Mouse (Mus musculus) ZHBTc4 (cell line): ENCODE measurements around the gene Chst8.

ENCODE experiments used
- DNase-seq: peaks from one replicate; pipeline ENCODE4 v3.0.0-alpha.2; 2011; ENCODE audit warnings: low read depth, low spot score

The Chst8 gene

DNA sequence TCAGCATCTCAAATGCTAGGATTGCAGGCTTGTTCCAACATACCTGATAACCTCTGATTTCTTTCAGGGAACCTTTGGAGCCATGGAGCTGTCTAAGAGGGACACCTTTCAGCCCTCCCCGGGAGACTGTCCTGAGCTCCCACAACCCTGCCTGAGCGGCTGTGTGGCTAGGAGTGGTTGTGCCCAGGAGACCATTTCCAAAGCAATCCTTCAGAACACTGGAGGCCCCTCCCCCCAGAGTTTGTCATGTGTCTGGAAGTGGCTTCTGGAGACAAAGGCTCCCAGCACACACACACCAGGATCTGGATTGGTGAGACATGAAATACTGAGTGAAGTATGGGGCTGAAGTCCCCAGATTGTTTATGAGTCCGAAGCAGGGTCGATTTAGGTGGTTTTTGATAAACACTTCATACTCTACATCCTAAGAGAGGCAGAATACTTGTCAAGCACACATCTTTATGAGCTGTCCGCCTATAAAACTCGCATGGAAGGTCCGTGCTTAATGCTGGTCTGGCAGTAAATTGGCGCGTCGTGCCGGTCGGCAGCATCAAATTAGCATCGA lies 12.5 kb downstream of the Chst8 start:
- DNase-seq, result peak; percentile 74

DNA sequence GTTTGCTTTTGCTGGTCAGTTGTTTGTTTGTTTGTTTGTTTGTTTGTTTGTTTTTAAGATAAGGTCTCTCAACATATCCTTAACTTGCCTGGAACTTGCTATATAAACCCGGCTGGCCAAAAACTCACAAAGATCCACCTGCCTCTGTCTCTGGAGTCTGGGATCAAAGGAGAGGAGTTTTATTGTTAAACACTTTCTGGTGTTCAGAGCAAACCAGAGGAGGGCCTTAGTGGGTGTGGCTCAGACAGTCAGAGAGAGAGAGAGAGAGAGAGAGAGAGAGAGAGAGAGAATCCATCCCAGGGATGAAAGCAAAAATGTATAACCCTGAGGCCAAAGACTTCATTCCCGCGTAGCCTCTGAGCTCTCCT lies 13.1 kb downstream of the Chst8 start:
- DNase-seq, result peak; percentile 50

DNA sequence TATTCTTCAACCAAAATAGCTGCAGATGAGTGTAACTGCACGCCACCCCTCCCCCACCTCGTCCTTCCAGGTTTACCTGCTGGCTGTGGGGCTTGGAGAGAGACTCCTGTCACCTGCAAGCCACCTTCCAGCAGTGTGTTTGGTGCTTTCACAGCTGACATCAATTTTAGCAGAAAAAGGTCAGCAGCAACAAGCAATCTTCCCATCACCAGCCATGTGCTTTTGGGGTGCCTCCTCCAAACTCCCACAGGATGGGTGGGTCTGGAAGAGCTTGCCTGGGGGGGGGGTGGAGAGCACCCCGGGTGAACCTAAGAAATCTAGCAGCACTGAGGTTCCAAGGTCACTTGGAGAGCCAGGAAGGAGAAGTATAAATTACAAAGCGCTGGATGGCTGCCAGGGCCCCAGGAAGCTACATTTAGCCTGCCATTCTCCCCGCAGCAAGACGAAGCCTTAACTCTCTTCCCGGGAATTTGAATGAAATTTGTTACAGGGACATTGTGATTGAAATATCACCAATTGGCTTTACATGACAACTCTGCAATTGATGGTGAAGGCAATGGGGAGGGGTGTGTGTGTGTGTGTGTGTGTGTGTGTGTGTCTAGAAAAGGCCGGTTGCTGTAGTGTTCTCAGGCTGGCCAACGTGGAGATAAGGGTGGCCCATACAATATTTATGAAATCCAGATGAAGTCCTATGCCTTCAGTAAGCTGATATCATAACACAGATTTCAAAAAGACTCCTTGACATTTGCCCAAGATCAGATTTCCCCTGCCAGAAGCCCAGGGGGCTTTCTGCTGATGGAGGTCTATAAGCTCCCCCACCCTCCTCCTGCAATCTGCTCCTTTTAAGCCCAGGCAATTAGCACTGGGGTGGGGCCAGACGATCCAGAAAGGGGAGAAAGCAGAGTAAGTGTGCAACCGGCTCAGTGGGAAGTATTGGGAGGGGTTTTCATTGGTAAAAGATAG lies 13.8 kb downstream of the Chst8 start:
- DNase-seq, result peak; percentile 80

DNA sequence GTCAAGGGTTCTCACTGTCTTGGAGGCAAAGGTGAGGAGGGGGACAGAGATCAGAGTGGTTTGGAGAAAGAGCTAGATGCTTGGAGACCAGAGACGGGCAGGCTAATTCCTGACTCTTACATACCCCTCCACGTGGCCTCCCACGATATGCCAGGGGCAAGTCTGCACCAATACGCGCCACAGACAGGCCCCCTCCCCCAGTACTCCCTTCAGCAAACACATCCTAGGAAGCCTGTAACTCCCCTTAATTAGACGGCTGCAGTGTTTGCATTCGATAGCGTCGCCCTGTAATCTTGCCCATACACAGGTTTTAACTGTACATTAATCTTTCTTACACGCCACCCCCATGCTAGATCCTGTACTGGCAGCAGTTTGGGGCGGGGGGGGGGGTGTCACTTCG lies 14.5 kb downstream of the Chst8 start:
- DNase-seq, result peak; percentile 29

DNA sequence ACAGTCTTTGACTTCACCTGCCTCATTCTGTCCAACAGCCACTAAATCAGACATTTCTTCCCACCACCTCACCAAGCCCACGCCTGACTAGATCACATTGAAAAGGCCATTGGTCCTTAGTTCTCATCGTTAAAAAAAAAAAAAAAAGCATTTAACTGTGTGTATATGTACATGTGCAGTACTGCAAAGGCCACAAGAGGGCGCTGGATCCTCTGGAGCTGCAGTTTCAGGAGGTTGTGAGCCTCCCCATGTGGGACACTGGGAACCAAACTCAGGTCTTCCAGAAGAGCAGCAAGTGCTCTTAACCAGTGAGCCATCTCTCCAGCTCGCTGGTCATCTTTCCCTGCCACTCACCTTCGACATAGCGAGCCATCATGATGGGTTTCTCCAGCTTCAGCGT lies 22.1 kb downstream of the Chst8 start:
- DNase-seq, result peak; percentile 63

DNA sequence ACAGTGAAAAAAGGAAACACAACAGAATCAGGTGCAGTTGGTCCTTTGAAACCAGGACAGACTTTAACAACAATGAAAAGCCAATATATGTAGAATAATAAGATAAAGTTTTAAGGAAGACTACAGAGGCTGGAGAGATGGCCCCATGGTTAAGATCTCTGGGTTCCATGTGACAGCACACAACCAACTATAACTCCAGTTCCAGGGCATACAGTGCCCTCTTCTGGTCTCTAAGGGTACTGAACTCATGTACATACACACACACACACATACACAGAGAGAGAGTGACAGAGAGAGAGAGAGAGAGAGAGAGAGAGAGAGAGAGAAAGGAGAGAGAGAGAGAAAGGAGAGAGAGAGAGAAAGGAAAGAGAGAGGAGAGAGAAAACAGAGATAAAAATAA lies 25.3 kb downstream of the Chst8 start:
- peak; percentile 63 for DNase-seq

DNA sequence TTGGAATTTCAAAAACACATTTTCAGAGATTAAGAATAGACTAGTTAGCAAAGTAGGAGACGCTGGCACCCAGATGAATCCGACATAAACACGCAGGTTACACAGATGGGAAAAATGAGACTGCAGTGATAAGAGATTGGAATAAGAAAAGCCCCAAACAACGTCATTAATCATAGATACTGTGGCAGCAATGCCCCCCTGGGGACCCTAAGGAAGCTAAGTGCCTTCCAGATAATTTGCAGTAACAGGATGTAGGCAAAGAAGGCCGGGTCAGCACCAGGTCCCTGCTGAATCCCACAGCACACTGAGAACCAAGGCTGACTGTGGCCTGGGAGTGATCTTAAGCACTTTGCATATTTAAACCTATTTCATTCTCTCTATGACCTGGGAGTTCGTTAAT lies 27.5 kb downstream of the Chst8 start:
- no peak for DNase-seq

DNA sequence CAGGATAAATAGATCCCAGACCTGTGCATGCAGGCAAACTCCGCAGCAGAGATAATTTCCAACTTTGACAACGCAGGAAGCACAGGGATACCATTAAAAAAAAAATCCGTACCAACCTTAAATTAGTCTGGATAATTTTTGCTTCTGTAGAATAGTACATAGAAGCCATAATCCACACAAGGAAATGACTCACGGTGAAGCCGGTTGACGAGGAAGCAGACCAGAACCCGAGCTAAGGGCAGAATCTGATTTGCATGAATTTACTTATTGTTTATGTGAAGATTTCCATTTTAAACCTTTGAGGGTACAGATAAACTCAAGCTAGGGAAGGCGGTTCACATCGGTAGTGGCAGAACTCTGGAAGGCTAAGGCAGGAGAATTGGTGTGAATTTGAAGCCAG lies 28.0 kb downstream of the Chst8 start:
- no peak for DNase-seq

DNA sequence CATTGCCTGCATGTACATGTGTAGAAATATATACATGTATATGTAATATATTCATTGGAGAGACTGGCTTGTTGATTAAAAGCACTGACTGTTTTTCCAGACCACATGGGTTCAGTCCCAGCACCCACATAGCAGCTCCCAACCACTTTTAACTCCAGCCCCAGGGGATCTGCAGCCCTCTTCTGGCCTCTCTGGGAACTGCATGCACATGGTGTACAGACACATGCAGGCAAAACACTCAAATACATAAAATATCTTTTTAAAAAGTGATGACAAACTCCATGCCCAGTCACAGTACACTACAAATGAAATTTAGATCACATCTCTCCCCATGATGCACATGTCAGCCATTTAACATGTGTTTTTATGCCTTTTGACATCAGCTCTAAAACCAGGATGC lies 30.5 kb downstream of the Chst8 start:
- peak; percentile 67 for DNase-seq

DNA sequence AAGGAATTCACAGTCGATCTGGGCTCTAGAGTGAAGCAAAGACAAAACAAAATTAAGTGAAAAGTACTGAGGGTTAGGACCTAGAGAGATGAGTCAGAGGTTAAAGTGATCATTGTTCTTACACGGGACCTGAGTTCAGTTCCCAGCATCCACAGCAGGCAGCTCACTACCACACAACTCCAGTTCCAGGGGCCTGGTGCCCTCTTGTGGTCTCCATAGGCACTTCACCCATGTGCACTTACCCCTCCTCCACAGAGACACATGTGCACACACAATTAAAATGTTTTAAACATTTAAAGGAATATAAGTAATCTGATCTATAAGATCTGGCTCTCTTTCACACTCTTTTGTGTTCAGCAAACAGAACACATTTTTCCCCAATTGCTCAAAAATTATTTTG lies 31.3 kb downstream of the Chst8 start:
- DNase-seq, result peak; percentile 51

DNA sequence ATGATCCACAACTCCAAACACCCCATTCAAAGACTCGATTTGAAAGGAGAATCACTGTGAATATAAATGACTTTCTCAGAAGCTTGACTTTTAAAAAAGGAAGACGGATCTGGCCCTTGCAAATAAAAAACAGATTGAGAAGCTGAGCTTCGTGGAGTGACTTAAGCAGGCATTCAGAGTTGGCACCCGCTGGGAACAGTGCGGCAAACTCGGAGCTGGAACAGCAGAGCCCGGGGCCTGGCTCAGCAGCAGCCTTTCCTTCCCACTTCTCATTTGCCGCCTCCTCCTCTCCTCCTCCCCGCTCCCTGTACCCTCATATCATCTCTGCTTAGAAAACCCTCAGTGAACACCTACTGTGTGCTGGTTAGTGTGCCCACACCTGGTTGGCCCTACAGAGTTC lies 34.1 kb downstream of the Chst8 start:
- no peak for DNase-seq

DNA sequence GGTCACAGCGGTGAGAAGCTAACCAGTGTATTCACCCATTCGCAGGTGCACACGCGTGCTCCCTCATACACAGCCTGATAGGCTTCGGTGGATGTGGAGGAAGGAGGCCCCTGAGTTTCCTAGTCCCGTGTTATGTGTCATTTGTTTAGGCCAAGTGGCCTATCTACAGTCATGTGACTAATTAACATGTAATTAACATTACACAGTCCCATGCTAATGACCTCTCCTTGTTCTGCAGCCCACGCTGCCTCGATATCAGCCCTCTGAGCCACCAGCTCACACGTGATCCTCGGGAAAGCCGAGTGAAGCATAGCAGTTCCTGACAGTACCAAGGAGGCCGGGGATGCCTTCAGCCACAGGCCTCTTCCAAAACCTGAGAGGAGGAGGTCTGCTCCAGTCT lies 36.9 kb downstream of the Chst8 start:
- peak; percentile 78 for DNase-seq

DNA sequence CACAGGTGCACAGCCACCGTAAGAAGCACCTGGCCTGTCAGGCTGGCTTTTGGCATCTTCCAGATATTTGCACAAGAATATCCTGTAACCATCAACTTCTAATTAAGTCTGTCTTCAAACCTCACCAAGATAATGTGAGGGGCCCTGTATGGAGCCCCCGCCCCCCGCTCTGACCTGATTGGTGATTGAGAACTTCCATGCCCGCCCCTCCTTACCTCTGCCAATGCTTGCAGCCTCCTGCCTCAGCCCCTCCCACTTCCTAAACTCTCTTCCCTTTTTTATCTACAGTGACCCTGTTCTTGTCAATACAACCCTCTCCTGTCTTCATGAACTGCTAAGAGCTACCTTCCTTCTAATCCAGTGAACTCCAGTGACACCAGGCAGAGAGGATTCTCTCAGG lies 37.6 kb downstream of the Chst8 start:
- peak; percentile 78 for DNase-seq

DNA sequence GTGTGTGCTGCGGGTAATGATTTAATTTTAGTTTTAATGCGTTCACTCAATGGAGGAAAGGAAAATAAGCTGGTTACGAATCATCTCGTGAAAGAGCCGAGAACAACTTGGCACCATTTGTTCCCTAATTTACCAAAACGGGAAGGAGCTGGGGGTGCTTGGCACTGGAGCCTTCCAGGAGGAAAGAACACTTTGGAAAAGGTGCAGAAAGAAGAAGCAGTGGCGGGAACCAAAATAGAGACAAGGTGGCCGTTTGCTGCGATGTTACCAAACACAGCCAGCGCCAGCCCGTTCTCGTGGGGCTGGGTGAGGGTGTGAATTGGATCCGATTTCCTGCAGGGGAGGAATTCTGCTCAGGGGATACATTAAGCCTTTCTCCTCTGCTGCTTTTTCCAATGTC lies 38.5 kb downstream of the Chst8 start:
- DNase-seq, result no peak

DNA sequence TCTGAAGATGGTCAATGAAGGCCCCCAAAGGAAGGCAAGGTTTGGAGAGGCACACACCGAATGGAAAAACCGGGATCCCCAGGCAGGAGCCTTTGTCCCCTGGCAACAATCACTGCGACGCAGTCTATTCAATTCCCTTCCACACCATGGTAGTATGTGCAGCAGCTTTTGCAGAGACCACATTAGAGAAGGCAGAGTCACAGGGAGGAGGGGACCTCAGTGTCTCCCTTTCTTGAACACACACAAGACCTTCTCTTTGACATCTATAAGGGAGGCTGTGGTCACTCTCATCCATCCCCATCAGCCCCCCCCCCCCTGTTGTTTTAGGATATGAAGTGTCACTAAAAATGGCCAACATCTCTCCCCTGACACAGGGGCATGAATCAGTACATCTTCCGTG lies 39.2 kb downstream of the Chst8 start:
- DNase-seq, result no peak

DNA sequence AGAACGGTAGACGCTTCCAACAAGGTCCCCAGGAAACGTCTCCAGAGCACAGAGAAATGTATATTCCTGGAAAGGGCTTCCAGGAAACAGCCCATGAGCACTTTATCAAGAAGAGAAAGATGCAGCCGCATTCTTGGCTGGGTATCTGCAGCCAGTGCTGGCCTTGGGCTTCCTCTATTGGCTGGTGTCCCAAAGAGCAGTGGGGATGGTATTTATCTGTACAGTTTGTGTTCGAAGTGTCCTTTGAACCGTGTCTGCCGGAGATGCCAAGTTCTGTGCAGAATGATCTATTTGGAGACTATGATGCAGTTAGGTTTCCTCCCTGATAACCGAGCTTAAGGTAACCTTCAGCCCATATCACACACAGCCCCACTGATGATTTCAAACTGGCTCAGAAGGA lies 43.0 kb downstream of the Chst8 start:
- DNase-seq, result no peak

DNA sequence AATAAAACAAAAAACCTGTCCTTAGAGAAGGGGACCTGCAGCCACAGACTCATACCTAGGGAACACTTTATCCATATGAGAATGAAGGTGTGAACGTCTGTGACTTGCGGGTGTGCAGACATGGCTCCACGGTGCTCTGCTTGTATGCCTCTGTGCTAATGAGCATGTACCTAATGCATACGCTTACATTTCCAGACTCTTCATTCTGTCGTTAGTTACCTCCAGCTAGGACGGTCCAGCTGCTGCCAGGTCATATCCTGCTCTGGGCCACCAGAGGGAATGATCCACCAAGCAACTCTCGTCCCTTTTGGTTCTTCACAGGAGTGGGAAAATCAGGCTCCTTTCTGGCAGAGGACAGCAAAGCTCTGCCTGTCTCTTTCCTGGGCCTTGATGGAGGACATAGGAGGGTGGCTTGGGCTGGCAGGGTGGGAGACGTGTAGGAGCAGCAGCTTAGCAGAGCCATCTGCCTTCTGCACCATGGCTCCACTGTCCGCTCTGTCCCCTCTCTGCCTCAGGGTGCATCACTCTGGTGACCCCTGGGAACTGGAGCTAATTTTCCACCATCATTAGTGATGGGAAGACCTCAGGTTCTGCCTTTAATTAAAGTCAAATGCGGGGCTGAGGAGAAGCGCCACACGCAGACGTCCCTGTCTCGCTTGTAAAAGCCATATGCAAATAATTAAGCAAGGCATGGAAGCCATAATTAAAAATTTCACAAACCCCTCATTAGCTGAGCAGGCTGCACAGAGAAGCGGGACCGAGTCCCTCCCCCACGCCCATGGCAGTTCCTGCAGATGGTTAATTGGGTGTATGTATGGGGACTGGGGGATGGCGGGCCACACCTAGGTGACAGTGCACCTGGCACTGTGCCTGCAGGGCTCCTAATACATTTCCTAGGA lies 48.0 kb downstream of the Chst8 start:
- no peak for DNase-seq

DNA sequence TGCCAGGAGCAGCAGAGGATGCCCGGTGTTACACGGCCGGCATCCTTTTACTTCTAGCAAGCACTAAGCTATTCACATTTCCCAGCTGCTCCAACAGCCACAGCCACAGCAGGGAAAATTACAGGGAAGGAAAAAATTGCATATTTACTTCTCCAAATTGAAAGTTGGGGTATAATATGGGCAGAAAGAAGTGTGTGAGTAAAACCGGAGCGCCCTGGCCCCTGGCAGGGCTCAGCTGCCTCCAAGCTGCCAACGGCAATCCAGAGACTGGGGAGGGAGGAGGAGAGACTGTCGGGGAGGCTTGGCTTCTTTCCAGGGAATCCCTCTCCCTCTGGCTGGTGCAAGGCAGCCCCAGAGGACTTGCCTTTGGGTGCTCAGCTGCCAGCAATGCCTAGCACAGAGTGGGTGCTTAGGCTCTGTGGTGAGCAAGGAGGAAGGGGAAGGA lies 53.1 kb downstream of the Chst8 start:
- DNase-seq, result no peak

DNA sequence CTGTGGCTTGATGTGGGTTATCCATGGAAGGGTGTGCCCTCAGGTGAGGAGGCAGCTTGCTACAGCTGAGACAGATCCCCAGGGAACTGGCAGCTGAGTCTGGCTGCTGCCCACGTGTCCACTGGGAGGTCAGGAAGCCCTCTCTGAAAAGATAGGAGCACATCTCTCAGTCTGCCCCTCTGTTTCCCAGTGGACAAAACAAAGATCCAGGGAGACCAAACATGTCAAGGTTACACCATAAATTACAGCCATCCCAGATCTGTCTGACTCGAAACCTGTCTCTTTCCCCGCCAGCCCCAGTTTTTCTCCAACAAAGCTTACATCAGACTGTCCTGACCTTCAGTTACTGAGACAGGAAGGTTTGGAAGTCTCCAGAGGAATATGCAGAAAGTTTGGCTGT lies 53.8 kb downstream of the Chst8 start:
- no peak for DNase-seq

DNA sequence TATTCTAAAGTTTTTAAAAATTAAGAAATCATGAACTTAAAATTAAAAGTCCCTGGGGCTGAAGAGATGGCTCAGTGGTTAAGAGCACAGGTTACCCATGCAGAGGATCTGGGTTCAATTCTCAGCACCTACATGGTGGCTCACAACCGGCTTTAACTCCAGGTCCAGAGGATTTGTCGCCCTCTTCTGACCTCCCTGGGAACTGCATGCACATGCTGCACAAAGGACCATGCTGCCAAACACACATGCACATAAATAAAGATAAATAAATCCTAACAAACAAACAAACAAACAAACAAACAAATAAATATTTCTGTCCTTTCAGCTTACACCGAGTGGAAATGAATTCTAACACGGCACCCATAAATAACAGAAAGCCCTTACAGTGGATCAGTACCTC lies 55.0 kb downstream of the Chst8 start:
- DNase-seq, result no peak

DNA sequence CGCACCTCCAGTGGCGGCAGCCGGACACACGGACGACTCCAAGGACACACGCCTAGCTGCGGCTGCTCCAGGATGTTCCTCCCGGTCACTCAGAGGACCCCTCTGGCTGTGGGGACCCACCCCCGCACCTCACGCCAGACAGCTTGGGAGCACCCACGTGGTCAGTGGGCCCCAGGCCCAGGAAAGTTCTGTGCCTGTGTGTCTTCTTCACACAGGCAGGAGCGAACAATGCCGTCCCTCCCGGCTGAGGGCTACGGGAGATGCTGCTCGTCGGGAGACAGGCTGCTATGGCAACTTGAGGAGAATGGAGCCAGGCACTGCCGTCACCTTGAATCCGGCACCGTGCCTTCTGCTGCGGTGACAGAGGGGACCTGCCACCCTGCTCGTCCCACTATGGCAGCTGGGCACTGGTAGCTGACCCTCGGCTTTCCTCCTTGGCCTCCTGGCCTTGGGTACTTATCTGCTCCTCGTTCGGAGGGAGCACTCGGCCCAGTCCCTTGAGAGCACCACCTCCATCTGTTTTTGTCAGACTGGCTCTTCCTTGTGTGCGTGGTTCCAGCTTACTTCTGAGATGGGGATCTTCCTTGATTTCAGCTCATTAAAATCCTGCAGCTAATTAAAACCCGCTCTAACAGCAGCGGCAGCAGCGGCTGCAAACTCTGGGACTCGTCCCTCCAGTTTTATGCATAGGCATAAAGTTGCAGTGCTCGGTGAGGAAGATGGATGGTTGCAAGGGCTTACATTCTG lies 59.2 kb downstream of the Chst8 start:
- DNase-seq, result peak; percentile 29
